In the genomic region with DNA sequence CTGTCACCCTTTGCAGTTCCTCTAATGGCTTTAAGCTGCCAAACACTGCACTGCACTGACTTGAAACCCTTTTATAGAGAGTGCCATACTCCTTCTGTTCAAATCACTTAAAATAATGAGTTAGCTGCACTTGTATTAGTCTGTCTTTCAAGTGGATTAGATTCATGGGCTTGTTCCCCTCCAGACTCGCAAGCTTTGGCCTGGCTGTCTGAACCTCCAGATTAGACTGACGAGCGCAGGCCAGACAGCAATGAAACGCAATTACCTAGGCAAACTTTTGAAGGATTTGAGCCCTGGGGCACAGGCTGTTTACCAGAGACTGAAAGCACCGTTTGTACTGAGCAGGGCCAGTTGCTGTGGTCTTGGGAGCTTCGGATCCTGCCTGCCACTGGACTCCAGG, we compare ENCODE assay signal across 21 mouse cellular contexts.
DNase-seq lines count a peak whose midpoint lies in the region; ATAC-seq and TF ChIP-seq lines count a peak whose summit lies in the region.
"Had no signal": no experiment of that assay in that cellular context is flagged by ENCODE, and none has a peak within 500 bp of the region (broad histone marks: within the 10 kb centered on the region; RNA-seq: fewer than 3 reads in every experiment).

No protein-coding gene starts in this region.

- no peak overlapping the region for H3K4me2 ChIP-seq in hindbrain, embryonic 13.5 days
- no peak overlapping the region for H3K4me2 ChIP-seq in embryonic facial prominence, embryonic 12.5 days (replicated peaks)
- H3K4me2 ChIP-seq in forebrain, embryonic 14.5 days (ENCODE audit: low read length), result peak overlapping the region; percentile 12; the same call in 1 of the 2 replicates
- no peak overlapping the region for H3K4me2 ChIP-seq in limb, embryonic 14.5 days (replicated peaks; ENCODE audit: low read depth, low read length, severe bottlenecking)
- H3K4me2 ChIP-seq: heart, embryonic 13.5 days; hindbrain, embryonic 14.5 days; liver, embryonic 11.5 days; lung, embryonic 15.5 days; neural tube, embryonic 12.5 days had no signal

- H3K27ac ChIP-seq in hindbrain, embryonic 10.5 days, result peak overlapping the region; percentile 41; the same call in 1 of the 2 replicates
- no peak overlapping the region for H3K27ac ChIP-seq in hindbrain, embryonic 13.5 days
- peak overlapping the region; percentile 30; the same call in 1 of the 2 replicates for H3K27ac ChIP-seq in embryonic facial prominence, embryonic 12.5 days
- H3K27ac ChIP-seq in forebrain, embryonic 14.5 days (ENCODE audit: low read depth, low read length), result peak overlapping the region; percentile 27; the same call in 1 of the 2 replicates
- H3K27ac ChIP-seq in limb, embryonic 14.5 days (replicated peaks; ENCODE audit: low read depth, low read length), result no peak overlapping the region
- H3K27ac ChIP-seq: heart, embryonic 13.5 days; hindbrain, embryonic 14.5 days; lung, embryonic 15.5 days; neural tube, embryonic 12.5 days had no signal

- no peak overlapping the region for H3K9ac ChIP-seq in hindbrain, embryonic 13.5 days
- H3K9ac ChIP-seq in embryonic facial prominence, embryonic 12.5 days, result no peak overlapping the region
- no peak overlapping the region for H3K9ac ChIP-seq in forebrain, embryonic 14.5 days (ENCODE audit: low read length)
- H3K9ac ChIP-seq in limb, embryonic 14.5 days (ENCODE audit: low read depth, low read length, severe bottlenecking), result no peak overlapping the region
- H3K9ac ChIP-seq: heart, embryonic 13.5 days; hindbrain, embryonic 14.5 days; lung, embryonic 15.5 days; neural tube, embryonic 12.5 days had no signal

- no peak for DNase-seq in hindbrain, embryonic 10.5 days (ENCODE audit: low spot score)
- DNase-seq in forebrain, embryonic 14.5 days (ENCODE audit: low spot score), result peak; percentile 72
- peak; percentile 27 for DNase-seq in limb, embryonic 14.5 days (ENCODE audit: low spot score)
- DNase-seq in cerebellum, adult 8-10 months, result no peak
- DNase-seq in urinary bladder, adult 2 months (ENCODE audit: low spot score), result no peak
- DNase-seq: cerebellum, postnatal 10 days; gastrocnemius, postnatal 25 days; kidney, adult 2 months; thymus, postnatal 4 days had no signal

- peaks cover 26% of the 10 kb centered on the region for H3K27me3 ChIP-seq in hindbrain, embryonic 10.5 days (ENCODE audit: insufficient read depth, poor library complexity, severe bottlenecking)
- peaks cover 3% of the 10 kb centered on the region; the same call in 1 of the 2 replicates for H3K27me3 ChIP-seq in hindbrain, embryonic 13.5 days
- no peaks in the 10 kb centered on the region for H3K27me3 ChIP-seq in embryonic facial prominence, embryonic 12.5 days
- no peaks in the 10 kb centered on the region for H3K27me3 ChIP-seq in forebrain, embryonic 14.5 days (replicated peaks; ENCODE audit: control insufficient read depth, insufficient read depth, low read length)
- no peaks in the 10 kb centered on the region for H3K27me3 ChIP-seq in limb, embryonic 14.5 days (ENCODE audit: control insufficient read depth, insufficient read depth, low read length)
- H3K27me3 ChIP-seq: lung, embryonic 15.5 days; megakaryocyte, embryonic 14.5 days; neural tube, embryonic 12.5 days had no signal

- 60% methylated on average over 6 of the region's 6 CpGs for WGBS in hindbrain, embryonic 10.5 days
- WGBS in hindbrain, embryonic 13.5 days, result 54% methylated on average over 6 of the region's 6 CpGs
- WGBS in embryonic facial prominence, embryonic 12.5 days, result 9% methylated on average over 6 of the region's 6 CpGs
- 5% methylated on average over 6 of the region's 6 CpGs for WGBS in forebrain, embryonic 14.5 days
- 19% methylated on average over 6 of the region's 6 CpGs for WGBS in limb, embryonic 14.5 days

- no peaks in the 10 kb centered on the region for H3K9me3 ChIP-seq in hindbrain, embryonic 10.5 days
- no peaks in the 10 kb centered on the region for H3K9me3 ChIP-seq in hindbrain, embryonic 13.5 days
- H3K9me3 ChIP-seq in embryonic facial prominence, embryonic 12.5 days, result no peaks in the 10 kb centered on the region
- no peaks in the 10 kb centered on the region for H3K9me3 ChIP-seq in forebrain, embryonic 14.5 days (replicated peaks; ENCODE audit: control insufficient read depth, low read length)
- no peaks in the 10 kb centered on the region for H3K9me3 ChIP-seq in limb, embryonic 14.5 days (ENCODE audit: control insufficient read depth, low read length)
- H3K9me3 ChIP-seq: heart, embryonic 13.5 days; lung, embryonic 15.5 days; megakaryocyte, embryonic 14.5 days; neural tube, embryonic 12.5 days had no signal

- peaks cover 48% of the 10 kb centered on the region for H3K4me1 ChIP-seq in hindbrain, embryonic 10.5 days (replicated peaks)
- H3K4me1 ChIP-seq in hindbrain, embryonic 13.5 days (replicated peaks), result peaks cover 9% of the 10 kb centered on the region
- peaks cover 42% of the 10 kb centered on the region for H3K4me1 ChIP-seq in embryonic facial prominence, embryonic 12.5 days
- peaks cover 12% of the 10 kb centered on the region; the same call in 1 of the 2 replicates for H3K4me1 ChIP-seq in forebrain, embryonic 14.5 days (ENCODE audit: control insufficient read depth, insufficient read depth, low read length)
- H3K4me1 ChIP-seq in limb, embryonic 14.5 days (ENCODE audit: control insufficient read depth, insufficient read depth, low read length), result peaks cover 33% of the 10 kb centered on the region

- TF ChIP-seq POLR2A in limb, embryonic 14.5 days (IDR thresholded peaks at IDR 0.05; ENCODE audit: borderline replicate concordance, extremely low read depth, insufficient read depth, insufficient read length), result no peak

- H3K36me3 ChIP-seq in hindbrain, embryonic 10.5 days, result no peaks in the 10 kb centered on the region
- no peaks in the 10 kb centered on the region for H3K36me3 ChIP-seq in hindbrain, embryonic 13.5 days
- 0 out of 2 replicates have a peak, but pooled peaks cover 5% of the 10 kb centered on the region for H3K36me3 ChIP-seq in embryonic facial prominence, embryonic 12.5 days
- no peaks in the 10 kb centered on the region for H3K36me3 ChIP-seq in forebrain, embryonic 14.5 days (ENCODE audit: control insufficient read depth, insufficient read depth, low read length)
- H3K36me3 ChIP-seq in limb, embryonic 14.5 days (ENCODE audit: control insufficient read depth, insufficient read depth, low read length), result no peaks in the 10 kb centered on the region
- H3K36me3 ChIP-seq: heart, embryonic 13.5 days; lung, embryonic 15.5 days; neural tube, embryonic 12.5 days had no signal

- H3K4me3 ChIP-seq in hindbrain, embryonic 10.5 days, result no peak overlapping the region
- H3K4me3 ChIP-seq in hindbrain, embryonic 13.5 days, result no peak overlapping the region
- H3K4me3 ChIP-seq in embryonic facial prominence, embryonic 12.5 days, result no peak overlapping the region
- H3K4me3 ChIP-seq in forebrain, embryonic 14.5 days (ENCODE audit: low read depth, low read length), result no peak overlapping the region
- H3K4me3 ChIP-seq in limb, embryonic 14.5 days (replicated peaks; ENCODE audit: low read length), result no peak overlapping the region
- H3K4me3 ChIP-seq: erythroblast, embryonic 14.5 days; heart, embryonic 13.5 days; lung, embryonic 15.5 days; megakaryocyte, embryonic 14.5 days; neural tube, embryonic 12.5 days had no signal

- ATAC-seq in hindbrain, embryonic 13.5 days (ENCODE audit: low FRiP score), result no peak
- no peak for ATAC-seq in embryonic facial prominence, embryonic 12.5 days (ENCODE audit: insufficient number of reproducible peaks, insufficient read depth, low FRiP score, low TSS enrichment)
- ATAC-seq in forebrain, embryonic 14.5 days, result peak; percentile 63
- ATAC-seq in limb, embryonic 14.5 days (ENCODE audit: low FRiP score, low read depth), result no peak
- no peak for ATAC-seq in monocyte, adult 5-6 weeks (replicated peaks; ENCODE audit: insufficient number of reproducible peaks, low FRiP score, low TSS enrichment, poor library complexity, severe bottlenecking)
- ATAC-seq: activated CD4-positive, CD25-positive, alpha-beta regulatory T cell, adult 4 months; CD4-positive, CD25-positive, alpha-beta regulatory T cell, adult 4 months had no signal

Comparison
In these comparisons a context has a peak if more than half of its experiments do, and no peak if none do; other contexts are left out.
1. H3K27ac ChIP-seq: peak in hindbrain, embryonic 10.5 days (single experiment), embryonic facial prominence, embryonic 12.5 days (single experiment) and forebrain, embryonic 14.5 days (single experiment); none in hindbrain, embryonic 13.5 days (single experiment) and limb, embryonic 14.5 days (single experiment).
2. DNase-seq: peak in forebrain, embryonic 14.5 days (single experiment) and limb, embryonic 14.5 days (single experiment); none in hindbrain, embryonic 10.5 days (single experiment), cerebellum, adult 8-10 months (single experiment) and urinary bladder, adult 2 months (single experiment).